Mouse (Mus musculus) CH12.LX (cell line): ENCODE measurements around the gene Dpagt1. TPM values are rescaled to one million over a fixed set of nuclear protein-coding genes. Genes with fewer than 3 reads are reported as not detected.

Experiments
- DNase-seq: peaks from one replicate; pipeline ENCODE4 v3.0.0-alpha.2; 2013; ENCODE audit errors: extremely low read depth
- H3K27ac ChIP-seq: 2 replicates; pipeline ENCODE4 v1.5.1; 2012; ENCODE audit warnings: low read depth, mild to moderate bottlenecking, control low read depth, moderate library complexity; ENCODE audit not compliant: insufficient read depth
- H3K27me3 ChIP-seq: replicated peaks from 2 replicates; pipeline ENCODE3; 2012; ENCODE audit warnings: inconsistent platforms
- H3K36me3 ChIP-seq, 2 experiments: replicated peaks in 1 of 2; 2 replicates each; pipeline versions ENCODE3 to v1.6.1; 2012; ENCODE audit warnings: inconsistent platforms in 1 of 2, low read length in 1 of 2, mild to moderate bottlenecking in 1 of 2, mixed read lengths in 1 of 2, moderate library complexity in 1 of 2; ENCODE audit not compliant: control insufficient read depth in 1 of 2, insufficient read depth in 1 of 2
- H3K4me1 ChIP-seq, 2 experiments: 2 replicates each; pipeline ENCODE4 v1.6.1; 2012; ENCODE audit warnings: inconsistent platforms in 1 of 2, moderate library complexity in 1 of 2; ENCODE audit not compliant: insufficient read depth in 2 of 2, control insufficient read depth in 1 of 2
- H3K4me2 ChIP-seq: 2 replicates; pipeline ENCODE4 v1.6.1; 2012; ENCODE audit warnings: low read depth, mild to moderate bottlenecking, control low read depth; ENCODE audit not compliant: poor library complexity, insufficient read depth, severe bottlenecking
- H3K4me3 ChIP-seq, 3 experiments: fragments of 150-350 bp in 1 of 3; sonication (generic) in 1 of 3; replicated peaks in 1 of 3; 2 replicates each; pipeline versions ENCODE3 to v1.5.1; 2011 to 2012; ENCODE audit warnings: low read depth in 2 of 3, low read length in 2 of 3, mild to moderate bottlenecking in 2 of 3, moderate library complexity in 2 of 3, control low read depth in 1 of 3, improper control_type of control experiment in 1 of 3, inconsistent platforms in 1 of 3, mixed read lengths in 1 of 3; ENCODE audit not compliant: poor library complexity in 1 of 3
- H3K79me2 ChIP-seq: replicated peaks from 2 replicates; pipeline ENCODE4 v1.6.1; 2012; ENCODE audit warnings: mild to moderate bottlenecking, moderate library complexity; ENCODE audit not compliant: control insufficient read depth, poor library complexity, insufficient read depth, severe bottlenecking; ENCODE audit errors: extremely low read depth
- H3K9ac ChIP-seq: 2 replicates; pipeline ENCODE4 v1.6.1; 2012; ENCODE audit warnings: low read depth, mild to moderate bottlenecking, control low read depth, moderate library complexity; ENCODE audit not compliant: insufficient read depth
- H3K9me3 ChIP-seq: replicated peaks from 2 replicates; pipeline ENCODE3; 2012; ENCODE audit warnings: low read length, inconsistent platforms, mixed read lengths
- CHD1 ChIP-seq: IDR thresholded peaks from 2 replicates; pipeline ENCODE4 v1.6.1; 2012; ENCODE audit warnings: low read depth, low read length, improper control_type of control experiment, inconsistent platforms
- CHD2 ChIP-seq: IDR thresholded peaks from 2 replicates; pipeline ENCODE4 v1.6.1; 2011; ENCODE audit warnings: low read length, improper control_type of control experiment
- CTCF ChIP-seq, 2 experiments: IDR thresholded peaks in 1 of 2; conservative IDR thresholded peaks in 1 of 2; 2 replicates each; pipeline ENCODE4 v1.5.1; 2011 to 2012; ENCODE audit warnings: low read depth in 2 of 2, low read length in 2 of 2, improper control_type of control experiment in 1 of 2, inconsistent platforms in 1 of 2, mild to moderate bottlenecking in 1 of 2, moderate library complexity in 1 of 2
- ETS1 ChIP-seq: conservative IDR thresholded peaks from 2 replicates; pipeline ENCODE4 v1.6.1; 2012; ENCODE audit warnings: low read depth, mild to moderate bottlenecking, inconsistent platforms, low read length, improper control_type of control experiment, moderate library complexity
- GABPA ChIP-seq: IDR thresholded peaks from 2 replicates; pipeline ENCODE4 v1.6.1; 2012; ENCODE audit warnings: low read depth, low read length, improper control_type of control experiment, inconsistent platforms; ENCODE audit not compliant: insufficient replicate concordance
- HCFC1 ChIP-seq: IDR thresholded peaks from 2 replicates; pipeline ENCODE4 v1.6.1; 2012; ENCODE audit warnings: low read depth, mild to moderate bottlenecking, inconsistent platforms, low read length, improper control_type of control experiment
- IRF4 ChIP-seq: IDR thresholded peaks from 2 replicates; pipeline ENCODE4 v1.6.1; 2014; ENCODE audit warnings: low read depth, mild to moderate bottlenecking, inconsistent platforms, low read length, improper control_type of control experiment
- JUN ChIP-seq: IDR thresholded peaks from 2 replicates; pipeline ENCODE4 v1.6.1; 2011; ENCODE audit warnings: low read depth, mild to moderate bottlenecking, low read length, improper control_type of control experiment, moderate library complexity; ENCODE audit not compliant: insufficient read depth
- JUND ChIP-seq: conservative IDR thresholded peaks from 2 replicates; pipeline ENCODE4 v1.6.1; 2011; ENCODE audit warnings: low read depth, low read length, improper control_type of control experiment
- NELFE ChIP-seq: IDR thresholded peaks from 2 replicates; pipeline ENCODE4 v1.6.1; 2011; ENCODE audit warnings: low read depth, low read length, improper control_type of control experiment
- NRF1 ChIP-seq: IDR thresholded peaks from 2 replicates; pipeline ENCODE4 v1.6.1; 2014; ENCODE audit warnings: low read depth, mild to moderate bottlenecking, inconsistent platforms, low read length, improper control_type of control experiment, moderate library complexity
- PAX5 ChIP-seq: IDR thresholded peaks from 2 replicates; pipeline ENCODE4 v1.6.1; 2012; ENCODE audit warnings: low read length, inconsistent platforms, mixed read lengths
- RAD21 ChIP-seq: IDR thresholded peaks from 2 replicates; pipeline ENCODE4 v1.6.1; 2011; ENCODE audit warnings: low read depth, mild to moderate bottlenecking, low read length, improper control_type of control experiment, moderate library complexity
- RCOR1 ChIP-seq: conservative IDR thresholded peaks from 2 replicates; pipeline ENCODE4 v1.6.1; 2012; ENCODE audit warnings: low read depth, mild to moderate bottlenecking, inconsistent platforms, low read length, improper control_type of control experiment
- SMC3 ChIP-seq: IDR thresholded peaks from 2 replicates; pipeline ENCODE4 v1.6.1; 2011; ENCODE audit warnings: low read depth, low read length, improper control_type of control experiment
- TCF12 ChIP-seq: IDR thresholded peaks from 2 replicates; pipeline ENCODE4 v1.6.1; 2014; ENCODE audit warnings: low read depth, mild to moderate bottlenecking, inconsistent platforms, low read length, improper control_type of control experiment
- UBTF ChIP-seq: IDR thresholded peaks from 2 replicates; pipeline ENCODE4 v1.6.1; 2012; ENCODE audit warnings: low read depth, mild to moderate bottlenecking, inconsistent platforms, low read length, improper control_type of control experiment, moderate library complexity
- ZC3H11A ChIP-seq: IDR thresholded peaks from 2 replicates; pipeline ENCODE4 v1.6.1; 2012; ENCODE audit warnings: low read depth, mild to moderate bottlenecking, inconsistent platforms, low read length, improper control_type of control experiment
- ZKSCAN1 ChIP-seq: IDR thresholded peaks from 2 replicates; pipeline ENCODE4 v1.6.1; 2012; ENCODE audit warnings: low read depth, inconsistent platforms, low read length, improper control_type of control experiment, borderline replicate concordance
- ZMIZ1 ChIP-seq: IDR thresholded peaks from 2 replicates; pipeline ENCODE4 v1.6.1; 2012; ENCODE audit warnings: low read depth, mild to moderate bottlenecking, inconsistent platforms, low read length, improper control_type of control experiment
- ZNF384 ChIP-seq: IDR thresholded peaks from 2 replicates; pipeline ENCODE4 v1.6.1; 2012; ENCODE audit warnings: low read depth, low read length, improper control_type of control experiment, inconsistent platforms
- dilution Hi-C: fragments of 300-500 bp; cut with MboI; formaldehyde crosslinking; loops from 2 replicates; pipeline ENCODE4 v1.14.3; 2020; ENCODE audit warnings: low sequenced_read_pairs; ENCODE audit not compliant: extremely low pct_unique_long_range_greater_than_20kb, extremely low pct_ligation_motif_present
- in situ Hi-C: fragments of 300-500 bp; cut with MboI; formaldehyde crosslinking; loops from 3 replicates; pipeline ENCODE4 v1.14.3; 2019; ENCODE audit warnings: low sequenced_read_pairs, low pct_ligation_motif_present, low pct_unique_long_range_greater_than_20kb, mixed read lengths
- polyA plus RNA-seq: library from polyadenylated mRNA; unstranded; fragments of >175 nt; gene quantifications from 2 replicates; pipeline ENCODE4 v1.2.1, GENCODE M21; 2012; ENCODE audit warnings: low read depth; ENCODE audit not compliant: insufficient read length
- total RNA-seq, 2 experiments: library from RNA; depleted of rRNA; stranded (reverse); fragments of 300-350 nt in 1 of 2; fragments of >200 nt in 1 of 2; gene quantifications; 2 replicates each; pipeline ENCODE4 v1.2.3; 2012 to 2014

Gene Dpagt1
- total and polyA plus RNA-seq, 3 experiments = 8.5 to 41.7 (median 15.8) TPM

GRCm38 (mm10) chr9:44357207-44357606, 31.4 kb downstream of the Dpagt1 start:
- in situ Hi-C loops = no loop called here
- H3K36me3 ChIP-seq = peaks cover 65 to 74% of the 10 kb centered on the region in 2 experiments
- TF ChIP-seq GABPA (no peak), RCOR1 (no peak), NRF1 (no peak), IRF4 (no peak), CHD2 (no peak), ZNF384 (no peak), SMC3 (peak; percentile 65), ZMIZ1 (no peak), PAX5 (no peak), UBTF (no peak), JUN (no peak), ETS1 (no peak), NELFE (no peak), JUND (0 out of 2 replicates have a peak, but pooled peaks have one; percentile 7), ZC3H11A (peak; percentile 21; the same call in 1 of the 2 replicates), RAD21 (peak; percentile 75), CTCF (conservative IDR thresholded peaks at IDR 0.05 in 1 of 2, IDR thresholded peaks at IDR 0.05 in 1 of 2; ENCODE audit: low read depth in 2 of 2, low read length in 2 of 2) (peak in 1 of 2 experiments; percentile 77; a peak in 2 of 4 replicates), CHD1 (no peak), ZKSCAN1 (no peak), TCF12 (0 out of 2 replicates have a peak, but pooled peaks have one; percentile 7), HCFC1 (no peak)
- H3K4me2 ChIP-seq = no peak overlapping the region
- peaks cover 9% of the 10 kb centered on the region for H3K79me2 ChIP-seq
- peak; percentile 52 for DNase-seq
- no peaks in the 10 kb centered on the region for H3K27me3 ChIP-seq
- no peak overlapping the region for H3K27ac ChIP-seq
- dilution Hi-C loops = no loop called here
- H3K9ac ChIP-seq = no peak overlapping the region
- H3K4me1 ChIP-seq = peaks cover 0 to 13% of the 10 kb centered on the region in 2 experiments; a peak in 2 of 4 replicates
- H3K9me3 ChIP-seq = no peaks in the 10 kb centered on the region
- H3K4me3 ChIP-seq = no peak overlapping the region
